ENCODE assay signal across 7 mouse cellular contexts in genomic region chr2:168601491-168602386, GRCm38 (mm10). TPM values are rescaled to one million over a fixed set of nuclear protein-coding genes. Genes with fewer than 3 reads are reported as not detected.
DNase-seq lines count a peak whose midpoint lies in the region; ATAC-seq lines count a peak whose summit lies in the region.

Gene Nfatc2, minus strand, starts transcription at chr2:168601657.

- peak; percentile 55 for ATAC-seq in embryonic facial prominence, embryonic 11.5 days (replicated peaks; ENCODE audit: insufficient number of reproducible peaks, low FRiP score, low TSS enrichment, low read depth)
- ATAC-seq in midbrain, embryonic 13.5 days = peak; percentile 91
- peak; percentile 73; the same call in 1 of the 2 replicates for ATAC-seq in stomach, embryonic 15.5 days (ENCODE audit: insufficient read depth, low FRiP score, low read depth)

- peaks cover 35% of the 10 kb centered on the region for H3K27me3 ChIP-seq in embryonic facial prominence, embryonic 11.5 days (ENCODE audit: control insufficient read depth, insufficient read depth, low read length)
- peaks cover 43% of the 10 kb centered on the region for H3K27me3 ChIP-seq in midbrain, embryonic 13.5 days
- peaks cover 26% of the 10 kb centered on the region for H3K27me3 ChIP-seq in stomach, embryonic 15.5 days (replicated peaks)

- no peaks in the 10 kb centered on the region for H3K36me3 ChIP-seq in embryonic facial prominence, embryonic 11.5 days (replicated peaks; ENCODE audit: control insufficient read depth, insufficient read depth, low read depth, low read length)
- H3K36me3 ChIP-seq in midbrain, embryonic 13.5 days = no peaks in the 10 kb centered on the region
- no peaks in the 10 kb centered on the region for H3K36me3 ChIP-seq in stomach, embryonic 15.5 days

- no peaks in the 10 kb centered on the region for H3K9me3 ChIP-seq in embryonic facial prominence, embryonic 11.5 days (replicated peaks; ENCODE audit: control insufficient read depth, low read length)
- no peaks in the 10 kb centered on the region for H3K9me3 ChIP-seq in midbrain, embryonic 13.5 days
- H3K9me3 ChIP-seq in stomach, embryonic 15.5 days = no peaks in the 10 kb centered on the region

- intact Hi-C loops in left cerebral cortex, postnatal 4 days (cut with DNase I) = no loop called here

- peaks cover 4% of the 10 kb centered on the region; the same call in 1 of the 2 replicates for H3K4me1 ChIP-seq in embryonic facial prominence, embryonic 11.5 days (ENCODE audit: control insufficient read depth, insufficient read depth, low read length)
- peaks cover 38% of the 10 kb centered on the region for H3K4me1 ChIP-seq in midbrain, embryonic 13.5 days (replicated peaks)
- H3K4me1 ChIP-seq in stomach, embryonic 15.5 days = peaks cover 25% of the 10 kb centered on the region

- DNase-seq in adrenal gland, postnatal 36 days = peak; percentile 76 to 81
- DNase-seq in embryonic facial prominence, embryonic 11.5 days (ENCODE audit: low spot score) = peak; percentile 79
- peak; percentile 94 to 95 for DNase-seq in heart, adult 18-20 months
- DNase-seq in kidney, adult 11 months = peak; percentile 66
- peak; percentile 70 for DNase-seq in left cerebral cortex, postnatal 4 days

- H3K9ac ChIP-seq in embryonic facial prominence, embryonic 11.5 days (replicated peaks; ENCODE audit: low read length) = peak within 1 kb of the TSS; percentile 61
- H3K9ac ChIP-seq in midbrain, embryonic 13.5 days (replicated peaks) = peak within 1 kb of the TSS; percentile 69
- H3K9ac ChIP-seq in stomach, embryonic 15.5 days = no peak within 1 kb of the TSS

- WGBS in embryonic facial prominence, embryonic 11.5 days = under 1% methylated on average over 56 of the region's 56 CpGs
- WGBS in midbrain, embryonic 13.5 days = under 1% methylated on average over 55 of the region's 56 CpGs
- 1% methylated on average over 55 of the region's 56 CpGs for WGBS in stomach, embryonic 15.5 days

- peak within 1 kb of the TSS; percentile 52 for H3K4me3 ChIP-seq in embryonic facial prominence, embryonic 11.5 days (ENCODE audit: low read depth, low read length)
- H3K4me3 ChIP-seq in midbrain, embryonic 13.5 days (replicated peaks) = peak within 1 kb of the TSS; percentile 50
- H3K4me3 ChIP-seq in stomach, embryonic 15.5 days (replicated peaks) = peak within 1 kb of the TSS; percentile 43

- peak within 1 kb of the TSS; percentile 95 for H3K4me2 ChIP-seq in embryonic facial prominence, embryonic 11.5 days (ENCODE audit: low read depth, low read length)
- peak within 1 kb of the TSS; percentile 69 for H3K4me2 ChIP-seq in midbrain, embryonic 13.5 days (replicated peaks)
- H3K4me2 ChIP-seq in stomach, embryonic 15.5 days = peak within 1 kb of the TSS; percentile 78

- H3K27ac ChIP-seq in embryonic facial prominence, embryonic 11.5 days (replicated peaks; ENCODE audit: low read depth, low read length) = no peak within 1 kb of the TSS
- H3K27ac ChIP-seq in midbrain, embryonic 13.5 days = peak within 1 kb of the TSS; percentile 68
- peak within 1 kb of the TSS; percentile 70 for H3K27ac ChIP-seq in stomach, embryonic 15.5 days

RNA-seq across cellular contexts. Expression of gene Nfatc2, which starts in this region (rescaled TPM):
- total RNA-seq in adrenal gland, postnatal 36 days (2021) = 1 to 10 TPM; 2.6 to 3.0 TPM
- 0.87 and 1.1 TPM in 2 replicates for polyA plus RNA-seq in embryonic facial prominence, embryonic 11.5 days (2014; fragmentation: Nextera tagmentation; extraction: Ambion mirVana)
- total RNA-seq in heart, adult 18-20 months (2021) = 10 to 100 TPM in 1 of 2 experiments, 1 to 10 TPM in 1; 8.7 to 10.1 TPM
- 1 to 10 TPM; 6.0 to 6.2 TPM for total RNA-seq in left cerebral cortex, postnatal 4 days (2021)
- polyA plus RNA-seq in midbrain, embryonic 13.5 days (2015; fragmentation: Nextera tagmentation; extraction: Ambion mirVana) = 1.7 TPM in 2 replicates
- 3.6 and 3.9 TPM in 2 replicates for polyA plus RNA-seq in stomach, embryonic 15.5 days (2015; fragmentation: Nextera tagmentation; extraction: Ambion mirVana)
